Comparison of ENCODE assay signal across 8 mouse cellular contexts in genomic region chr2:92434375-92434745, GRCm38 (mm10). TPM values are rescaled to one million over a fixed set of nuclear protein-coding genes. Genes with fewer than 3 reads are reported as not detected.
DNase-seq lines count a peak whose midpoint lies in the region; ATAC-seq and TF ChIP-seq lines count a peak whose summit lies in the region.

No protein-coding gene starts in this region.

- ATAC-seq in intestine, embryonic 15.5 days: no peak
- ATAC-seq in midbrain, embryonic 16.5 days: no peak

- H3K27ac ChIP-seq in kidney, adult 2 months (ENCODE audit: insufficient read depth, low read depth, low read length): peak overlapping the region; percentile 48
- H3K27ac ChIP-seq in intestine, embryonic 15.5 days: no peak overlapping the region
- H3K27ac ChIP-seq in midbrain, embryonic 16.5 days (ENCODE audit: low read length): peak overlapping the region; percentile 73

- no peak for TF ChIP-seq POLR2A in kidney, adult 2 months (IDR thresholded peaks at IDR 0.05; ENCODE audit: low read depth, low read length)

- H3K4me1 ChIP-seq in kidney, adult 2 months (ENCODE audit: control insufficient read depth, insufficient read depth, low read length): peaks cover 35% of the 10 kb centered on the region
- H3K4me1 ChIP-seq in intestine, embryonic 15.5 days (replicated peaks): peaks cover 24% of the 10 kb centered on the region
- peaks cover 35% of the 10 kb centered on the region for H3K4me1 ChIP-seq in midbrain, embryonic 16.5 days (ENCODE audit: control insufficient read depth, insufficient read depth, low read length)

- peak overlapping the region; percentile 47 for H3K4me3 ChIP-seq in kidney, adult 2 months (ENCODE audit: insufficient read depth, low read depth, low read length)
- peak overlapping the region; percentile 84 for H3K4me3 ChIP-seq in intestine, embryonic 15.5 days (replicated peaks)
- H3K4me3 ChIP-seq in midbrain, embryonic 16.5 days (ENCODE audit: low read depth, low read length): peak overlapping the region; percentile 82

- 5% methylated on average over 12 of the region's 12 CpGs for WGBS in kidney, adult 2 months
- 6% methylated on average over 12 of the region's 12 CpGs for WGBS in intestine, embryonic 15.5 days
- 3% methylated on average over 12 of the region's 12 CpGs for WGBS in midbrain, embryonic 16.5 days

- peak overlapping the region; percentile 35; the same call in 1 of the 2 replicates for H3K9ac ChIP-seq in intestine, embryonic 15.5 days
- H3K9ac ChIP-seq in midbrain, embryonic 16.5 days (ENCODE audit: low read depth, low read length): peak overlapping the region; percentile 59

- TF ChIP-seq CTCF in kidney, adult 2 months (conservative IDR thresholded peaks at IDR 0.05; ENCODE audit: insufficient read depth, insufficient read length, low read depth, low read length): no peak

- no peaks in the 10 kb centered on the region for H3K9me3 ChIP-seq in intestine, embryonic 15.5 days
- H3K9me3 ChIP-seq in midbrain, embryonic 16.5 days (replicated peaks; ENCODE audit: control insufficient read depth, low read length, poor library complexity, severe bottlenecking): no peaks in the 10 kb centered on the region

- no peaks in the 10 kb centered on the region for H3K36me3 ChIP-seq in kidney, adult 2 months (ENCODE audit: control insufficient read depth, insufficient read depth, low read length)
- no peaks in the 10 kb centered on the region for H3K36me3 ChIP-seq in intestine, embryonic 15.5 days
- H3K36me3 ChIP-seq in midbrain, embryonic 16.5 days (ENCODE audit: control insufficient read depth, insufficient read depth, low read length): no peaks in the 10 kb centered on the region

- intact Hi-C loops in left cerebral cortex, postnatal 25 days (cut with DNase I): loop anchor here (1.0 to 10.0 kb wide), 4 partner anchors 45 to 460 kb away; partner anchors contain the start of gene Dgkz

- H3K4me2 ChIP-seq in intestine, embryonic 15.5 days (replicated peaks): peak overlapping the region; percentile 83
- peak overlapping the region; percentile 77 for H3K4me2 ChIP-seq in midbrain, embryonic 16.5 days (ENCODE audit: low read length)

- H3K27me3 ChIP-seq in kidney, adult 2 months (replicated peaks; ENCODE audit: control insufficient read depth, insufficient read depth, low read length): no peaks in the 10 kb centered on the region
- no peaks in the 10 kb centered on the region for H3K27me3 ChIP-seq in intestine, embryonic 15.5 days (replicated peaks)
- no peaks in the 10 kb centered on the region for H3K27me3 ChIP-seq in midbrain, embryonic 16.5 days (ENCODE audit: control insufficient read depth, insufficient read depth, low read depth, low read length)

- DNase-seq in kidney, adult 2 months: no peak
- no peak for DNase-seq in kidney, adult 18-20 months
- peak; percentile 17 for DNase-seq in c-Kit-negative CD71-positive TER-119-positive erythroid progenitor cells, embryonic 14.5 days (ENCODE audit: low read depth, low spot score)
- DNase-seq in frontal cortex, postnatal 25 days (ENCODE audit: low spot score in 2 of 2): no peak
- no peak for DNase-seq in adrenal gland, adult 8-10 months
- DNase-seq in left cerebral cortex, postnatal 25 days (ENCODE audit: low spot score in 2 of 2): no peak

RNA-seq across cellular contexts. Expression of gene Cry2, which starts 0.5 kb away (rescaled TPM):
- 13.5 and 15.3 TPM in 2 replicates for polyA plus RNA-seq in kidney, adult 2 months (2012; rRNA removed)
- 14.5 and 15.8 TPM in 2 replicates for polyA plus RNA-seq in intestine, embryonic 15.5 days (2015; fragmentation: Nextera tagmentation; extraction: Ambion mirVana)
- 51.6 and 53.4 TPM in 2 replicates for polyA plus RNA-seq in midbrain, embryonic 16.5 days (2015; fragmentation: Nextera tagmentation; extraction: Ambion mirVana)
- 10 to 100 TPM; 44.0 to 57.9 (median 47.5) TPM for total RNA-seq in adrenal gland, adult 8-10 months (2022)
- total RNA-seq in left cerebral cortex, postnatal 25 days (2021): 100 to 1,000 TPM; 110 to 113 TPM

RNA-seq across cellular contexts. Expression of gene Slc35c1, which starts 26.0 kb away (rescaled TPM):
- 29.6 and 35.4 TPM in 2 replicates for polyA plus RNA-seq in kidney, adult 2 months (2012; rRNA removed)
- polyA plus RNA-seq in intestine, embryonic 15.5 days (2015; fragmentation: Nextera tagmentation; extraction: Ambion mirVana): 37.3 and 44.5 TPM in 2 replicates
- 16.1 and 17.9 TPM in 2 replicates for polyA plus RNA-seq in midbrain, embryonic 16.5 days (2015; fragmentation: Nextera tagmentation; extraction: Ambion mirVana)
- 10 to 100 TPM; 15.7 to 24.0 (median 19.6) TPM for total RNA-seq in adrenal gland, adult 8-10 months (2022)
- total RNA-seq in left cerebral cortex, postnatal 25 days (2021): 10 to 100 TPM; 18.2 to 18.4 TPM

RNA-seq across cellular contexts. Expression of gene Mapk8ip1, which starts 33.3 kb away (rescaled TPM):
- 41.5 and 49.3 TPM in 2 replicates for polyA plus RNA-seq in kidney, adult 2 months (2012; rRNA removed)
- polyA plus RNA-seq in intestine, embryonic 15.5 days (2015; fragmentation: Nextera tagmentation; extraction: Ambion mirVana): 19.4 and 21.3 TPM in 2 replicates
- polyA plus RNA-seq in midbrain, embryonic 16.5 days (2015; fragmentation: Nextera tagmentation; extraction: Ambion mirVana): 126 and 129 TPM in 2 replicates
- 10 to 100 TPM; 34.6 to 43.3 (median 38.7) TPM for total RNA-seq in adrenal gland, adult 8-10 months (2022)
- total RNA-seq in left cerebral cortex, postnatal 25 days (2021): 100 to 1,000 TPM; 374 to 376 TPM

RNA-seq across cellular contexts. Expression of gene 1700029I15Rik, which starts 52.0 kb away (rescaled TPM):
- polyA plus RNA-seq in kidney, adult 2 months (2012; rRNA removed): 4.3 and 5.3 TPM in 2 replicates
- polyA plus RNA-seq in intestine, embryonic 15.5 days (2015; fragmentation: Nextera tagmentation; extraction: Ambion mirVana): 2.9 and 3.0 TPM in 2 replicates
- polyA plus RNA-seq in midbrain, embryonic 16.5 days (2015; fragmentation: Nextera tagmentation; extraction: Ambion mirVana): 6.1 and 9.5 TPM in 2 replicates
- 10 to 100 TPM in 2 of 4 experiments, 1 to 10 TPM in 2; 8.0 to 18.6 (median 10.3) TPM for total RNA-seq in adrenal gland, adult 8-10 months (2022)
- total RNA-seq in left cerebral cortex, postnatal 25 days (2021): 1 to 10 TPM; 3.4 to 4.4 TPM

RNA-seq across cellular contexts. Expression of gene Large2, which starts 59.7 kb away (rescaled TPM):
- polyA plus RNA-seq in kidney, adult 2 months (2012; rRNA removed): 54.1 and 70.7 TPM in 2 replicates
- 10.0 and 11.8 TPM in 2 replicates for polyA plus RNA-seq in intestine, embryonic 15.5 days (2015; fragmentation: Nextera tagmentation; extraction: Ambion mirVana)
- polyA plus RNA-seq in midbrain, embryonic 16.5 days (2015; fragmentation: Nextera tagmentation; extraction: Ambion mirVana): 1.9 and 2.0 TPM in 2 replicates
- total RNA-seq in adrenal gland, adult 8-10 months (2022): 1 to 10 TPM in 3 of 4 experiments, under 1 TPM in 1; 0.40 to 4.6 (median 2.1) TPM
- under 1 TPM; 0.62 to 0.80 TPM for total RNA-seq in left cerebral cortex, postnatal 25 days (2021)
